Mouse (Mus musculus): Measurements from ENCODE around the gene Fam19a2. TPM values are rescaled to one million over a fixed set of nuclear protein-coding genes. Genes with fewer than 3 reads are reported as not detected.

Fam19a2 gene
- 52.4 and 57.1 TPM in 2 replicates for polyA plus RNA-seq (2015; fragmentation: Nextera tagmentation; extraction: Ambion mirVana)

DNA sequence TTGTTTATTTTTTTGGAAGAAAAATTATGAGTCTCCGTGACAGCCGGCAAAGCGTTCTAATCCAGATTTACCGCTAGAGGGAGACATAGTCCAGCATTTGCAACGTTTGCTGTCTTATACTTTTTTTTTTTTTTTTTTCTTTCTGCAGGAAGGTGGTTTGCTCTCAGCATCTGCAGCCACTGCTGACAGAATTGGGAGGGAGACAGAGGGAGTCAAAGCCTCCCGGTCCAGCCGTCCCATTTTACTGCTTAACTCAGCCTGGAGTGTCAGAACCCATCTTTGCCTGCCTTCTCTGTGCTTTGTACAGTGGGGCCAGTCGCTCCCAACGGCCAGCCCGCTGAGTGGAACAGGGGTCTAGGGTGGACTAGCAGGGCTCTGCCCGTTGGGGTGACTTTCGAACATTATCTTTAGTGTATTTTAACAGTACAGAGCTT is at the start of gene Fam19a2:
Gene Fam19a2, plus strand, starts transcription at position 121 of the 434 bp plus-strand sequence.
- H3K36me3 ChIP-seq (ENCODE audit: control insufficient read depth, insufficient read depth, low read length): no peaks in the 10 kb centered on the region
- peak; percentile 64 for ATAC-seq
- H3K4me3 ChIP-seq (ENCODE audit: low read length): peak within 1 kb of the TSS; percentile 74
- peak within 1 kb of the TSS; percentile 74 for H3K4me2 ChIP-seq (ENCODE audit: low read length)
- H3K9ac ChIP-seq (ENCODE audit: low read depth, low read length): peak within 1 kb of the TSS; percentile 79
- H3K27me3 ChIP-seq (replicated peaks; ENCODE audit: control insufficient read depth, insufficient read depth, low read length): no peaks in the 10 kb centered on the region; the same call in 1 of the 2 replicates
- H3K9me3 ChIP-seq (ENCODE audit: control insufficient read depth, low read length): no peaks in the 10 kb centered on the region
- 0% methylated on average over 12 of the region's 12 CpGs for WGBS
- peak within 1 kb of the TSS; percentile 83 for H3K27ac ChIP-seq (ENCODE audit: low read depth, low read length)
- peaks cover 10% of the 10 kb centered on the region for H3K4me1 ChIP-seq (ENCODE audit: control insufficient read depth, insufficient read depth, low read depth, low read length)

DNA sequence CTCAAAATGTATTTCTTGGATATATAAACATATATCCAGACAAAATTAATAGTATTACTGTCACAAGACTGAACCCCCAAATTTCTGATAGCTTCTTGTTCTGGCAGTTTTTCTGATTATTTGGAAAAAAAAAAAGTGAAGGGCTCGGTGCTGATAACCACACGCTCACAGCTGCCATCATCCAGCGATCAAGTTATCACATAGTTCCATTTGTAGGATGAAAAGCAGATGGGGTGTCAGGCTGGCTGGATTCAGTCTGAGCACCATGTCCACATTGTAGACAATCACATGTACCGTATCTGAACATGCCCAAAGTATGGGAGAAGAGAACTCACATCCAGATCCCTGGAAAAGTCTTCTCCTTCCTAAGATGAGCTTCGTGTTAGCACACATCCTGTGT is 41.0 kb upstream of the Fam19a2 start:
- no peak overlapping the region for H3K27ac ChIP-seq (ENCODE audit: low read depth, low read length)
- no peak for ATAC-seq
- no peaks in the 10 kb centered on the region for H3K36me3 ChIP-seq (ENCODE audit: control insufficient read depth, insufficient read depth, low read length)
- H3K9ac ChIP-seq (ENCODE audit: low read depth, low read length): no peak overlapping the region
- H3K4me2 ChIP-seq (ENCODE audit: low read length): no peak overlapping the region
- H3K27me3 ChIP-seq (replicated peaks; ENCODE audit: control insufficient read depth, insufficient read depth, low read length): no peaks in the 10 kb centered on the region
- 92% methylated on average over 5 of the region's 5 CpGs for WGBS
- H3K4me1 ChIP-seq (ENCODE audit: control insufficient read depth, insufficient read depth, low read depth, low read length): no peaks in the 10 kb centered on the region
- H3K9me3 ChIP-seq (ENCODE audit: control insufficient read depth, low read length): no peaks in the 10 kb centered on the region
- H3K4me3 ChIP-seq (ENCODE audit: low read length): no peak overlapping the region

DNA sequence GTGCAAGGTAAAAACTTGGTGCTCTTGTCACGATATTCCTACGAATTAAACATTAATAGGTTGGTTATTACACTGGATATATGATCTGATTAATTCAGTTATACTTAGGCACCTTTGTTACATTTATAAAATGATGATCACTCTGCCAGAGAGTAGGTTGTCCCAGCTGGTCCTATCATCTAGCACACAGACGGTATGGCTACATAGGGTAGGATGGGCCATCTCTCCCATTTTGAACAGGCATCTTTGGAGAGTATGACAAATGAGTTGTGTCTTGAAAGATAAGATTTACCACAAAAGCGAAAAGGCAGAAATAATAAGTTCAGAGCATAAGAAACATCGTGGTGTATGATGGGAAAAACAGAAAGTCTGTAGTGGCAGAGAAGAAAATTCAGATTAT is 34.4 kb upstream of the Fam19a2 start:
- 92% methylated on average over 5 of the region's 5 CpGs for WGBS
- Histone ChIP-seq H3K9ac (ENCODE audit: low read depth, low read length) (no peak overlapping the region), H3K4me2 (ENCODE audit: low read length) (no peak overlapping the region), H3K9me3 (ENCODE audit: control insufficient read depth, low read length) (no peaks in the 10 kb centered on the region), H3K4me1 (ENCODE audit: control insufficient read depth, insufficient read depth, low read depth, low read length) (no peaks in the 10 kb centered on the region), H3K36me3 (ENCODE audit: control insufficient read depth, insufficient read depth, low read length) (no peaks in the 10 kb centered on the region), H3K4me3 (ENCODE audit: low read length) (no peak overlapping the region), H3K27me3 (replicated peaks; ENCODE audit: control insufficient read depth, insufficient read depth, low read length) (no peaks in the 10 kb centered on the region), H3K27ac (ENCODE audit: low read depth, low read length) (no peak overlapping the region)
- no peak for ATAC-seq

DNA sequence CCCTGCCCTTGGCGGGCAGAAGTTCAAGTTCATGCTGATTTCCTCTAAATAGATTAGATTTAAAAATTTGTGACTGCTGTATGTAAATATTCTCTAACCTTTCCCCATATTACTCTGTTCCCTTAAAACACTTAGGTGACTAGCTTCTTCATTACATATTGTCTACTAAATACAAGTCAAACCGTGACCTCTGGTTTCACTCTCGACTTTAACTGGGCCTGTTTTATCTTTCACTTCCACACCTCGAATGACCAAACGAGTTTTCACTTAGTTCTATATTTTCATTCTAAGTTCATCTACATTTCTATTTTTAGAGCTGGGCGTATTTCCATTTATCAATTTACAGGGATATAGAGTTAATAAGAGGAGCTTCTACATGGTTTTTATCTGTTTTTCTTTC is 15.7 kb upstream of the Fam19a2 start:
- ATAC-seq: no peak
- H3K27ac ChIP-seq (ENCODE audit: low read depth, low read length): no peak overlapping the region
- no peaks in the 10 kb centered on the region for H3K27me3 ChIP-seq (replicated peaks; ENCODE audit: control insufficient read depth, insufficient read depth, low read length)
- no peaks in the 10 kb centered on the region for H3K4me1 ChIP-seq (ENCODE audit: control insufficient read depth, insufficient read depth, low read depth, low read length)
- H3K9ac ChIP-seq (ENCODE audit: low read depth, low read length): no peak overlapping the region
- H3K4me2 ChIP-seq (ENCODE audit: low read length): no peak overlapping the region
- no peak overlapping the region for H3K4me3 ChIP-seq (ENCODE audit: low read length)
- no peaks in the 10 kb centered on the region for H3K9me3 ChIP-seq (ENCODE audit: control insufficient read depth, low read length)
- 87% methylated on average over 6 of the region's 6 CpGs for WGBS
- H3K36me3 ChIP-seq (ENCODE audit: control insufficient read depth, insufficient read depth, low read length): no peaks in the 10 kb centered on the region

DNA sequence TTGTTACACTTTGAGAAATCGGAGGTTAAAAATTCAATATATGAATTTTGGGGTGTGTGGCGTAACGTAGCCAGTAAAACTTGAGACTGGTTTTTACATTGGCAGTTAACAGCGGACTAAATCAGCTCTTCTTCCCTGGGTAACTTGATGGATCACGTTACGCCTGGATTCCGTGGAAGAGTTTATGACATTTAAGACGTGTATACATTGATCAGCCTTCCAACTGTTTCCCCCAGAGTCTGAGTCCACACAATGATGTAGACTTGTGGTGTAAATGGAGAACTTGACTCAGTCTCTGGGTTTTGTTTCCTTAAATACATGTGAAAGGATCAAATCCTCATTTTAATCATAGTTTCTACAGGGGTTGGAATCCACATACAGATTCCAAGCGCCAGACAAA is 11.9 kb upstream of the Fam19a2 start:
- H3K27ac ChIP-seq (ENCODE audit: low read depth, low read length): no peak overlapping the region
- no peak overlapping the region for H3K9ac ChIP-seq (ENCODE audit: low read depth, low read length)
- H3K4me1 ChIP-seq (ENCODE audit: control insufficient read depth, insufficient read depth, low read depth, low read length): no peaks in the 10 kb centered on the region
- H3K36me3 ChIP-seq (ENCODE audit: control insufficient read depth, insufficient read depth, low read length): no peaks in the 10 kb centered on the region
- WGBS: 80% methylated on average over 9 of the region's 9 CpGs
- H3K27me3 ChIP-seq (replicated peaks; ENCODE audit: control insufficient read depth, insufficient read depth, low read length): no peaks in the 10 kb centered on the region
- H3K4me3 ChIP-seq (ENCODE audit: low read length): no peak overlapping the region
- no peak overlapping the region for H3K4me2 ChIP-seq (ENCODE audit: low read length)
- ATAC-seq: no peak
- no peaks in the 10 kb centered on the region for H3K9me3 ChIP-seq (ENCODE audit: control insufficient read depth, low read length)

DNA sequence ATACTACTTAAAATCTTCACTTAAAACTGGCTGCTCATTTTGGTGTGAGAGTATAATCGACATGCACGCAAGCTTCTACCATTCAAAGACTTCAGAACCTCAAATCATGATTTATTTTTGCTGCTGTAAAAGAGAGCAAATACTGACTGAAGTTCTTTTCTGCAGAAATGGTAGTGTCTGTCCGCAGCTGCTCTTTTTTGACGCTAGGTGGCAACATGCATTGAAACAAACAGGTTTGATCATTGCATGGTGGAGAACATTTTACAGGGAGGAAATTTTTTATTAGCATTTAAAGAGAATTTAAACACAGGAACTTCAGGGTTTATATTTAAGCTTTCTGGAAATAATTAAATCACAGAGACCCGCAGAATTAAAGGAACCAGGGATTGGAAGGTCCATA is 9.5 kb upstream of the Fam19a2 start:
- Histone ChIP-seq H3K4me1 (ENCODE audit: control insufficient read depth, insufficient read depth, low read depth, low read length) (no peaks in the 10 kb centered on the region), H3K9me3 (ENCODE audit: control insufficient read depth, low read length) (no peaks in the 10 kb centered on the region), H3K4me2 (ENCODE audit: low read length) (no peak overlapping the region), H3K27ac (ENCODE audit: low read depth, low read length) (no peak overlapping the region), H3K27me3 (replicated peaks; ENCODE audit: control insufficient read depth, insufficient read depth, low read length) (no peaks in the 10 kb centered on the region), H3K36me3 (ENCODE audit: control insufficient read depth, insufficient read depth, low read length) (no peaks in the 10 kb centered on the region), H3K9ac (ENCODE audit: low read depth, low read length) (no peak overlapping the region), H3K4me3 (ENCODE audit: low read length) (no peak overlapping the region)
- ATAC-seq: no peak
- whole genome bisulfite sequencing: 38% methylated on average over 5 of the region's 5 CpGs

DNA sequence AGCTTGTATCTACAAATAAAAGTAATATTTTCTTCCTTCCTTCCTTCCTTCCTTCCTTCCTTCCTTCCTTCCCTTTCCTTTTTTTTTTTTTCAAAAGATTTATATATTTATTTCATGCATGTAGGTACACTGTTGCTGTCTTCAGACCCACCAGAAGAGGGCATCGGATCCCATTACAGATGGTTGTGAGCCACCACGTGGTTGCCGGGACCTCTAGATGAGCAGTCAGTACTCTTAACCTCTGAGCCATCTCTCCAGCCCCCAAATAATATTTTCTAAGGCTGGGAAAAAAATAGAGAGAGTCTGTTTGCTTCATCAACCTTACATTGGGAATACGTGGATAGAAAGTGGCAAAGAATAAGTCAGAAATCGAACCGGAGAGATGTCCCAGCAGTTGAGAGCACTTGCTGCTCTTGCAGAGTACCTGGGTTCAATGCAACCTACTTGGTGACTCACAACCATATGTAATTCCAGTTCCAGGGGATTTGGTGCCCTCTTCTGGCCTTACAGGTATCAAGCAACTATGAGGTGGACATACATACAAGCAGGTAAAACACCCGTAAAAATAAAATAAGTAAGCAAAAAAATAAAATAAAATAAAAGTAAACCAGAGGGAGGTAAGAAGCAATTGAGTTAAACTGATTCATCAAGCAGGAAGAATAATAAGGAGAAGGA is 8.0 kb upstream of the Fam19a2 start:
- ATAC-seq: no peak
- Histone ChIP-seq H3K27ac (ENCODE audit: low read depth, low read length) (no peak overlapping the region), H3K27me3 (replicated peaks; ENCODE audit: control insufficient read depth, insufficient read depth, low read length) (no peaks in the 10 kb centered on the region), H3K4me2 (ENCODE audit: low read length) (no peak overlapping the region), H3K36me3 (ENCODE audit: control insufficient read depth, insufficient read depth, low read length) (no peaks in the 10 kb centered on the region), H3K9ac (ENCODE audit: low read depth, low read length) (no peak overlapping the region), H3K9me3 (ENCODE audit: control insufficient read depth, low read length) (no peaks in the 10 kb centered on the region), H3K4me3 (ENCODE audit: low read length) (no peak overlapping the region), H3K4me1 (ENCODE audit: control insufficient read depth, insufficient read depth, low read depth, low read length) (no peaks in the 10 kb centered on the region)
- 79% methylated on average over 7 of the region's 7 CpGs for WGBS

DNA sequence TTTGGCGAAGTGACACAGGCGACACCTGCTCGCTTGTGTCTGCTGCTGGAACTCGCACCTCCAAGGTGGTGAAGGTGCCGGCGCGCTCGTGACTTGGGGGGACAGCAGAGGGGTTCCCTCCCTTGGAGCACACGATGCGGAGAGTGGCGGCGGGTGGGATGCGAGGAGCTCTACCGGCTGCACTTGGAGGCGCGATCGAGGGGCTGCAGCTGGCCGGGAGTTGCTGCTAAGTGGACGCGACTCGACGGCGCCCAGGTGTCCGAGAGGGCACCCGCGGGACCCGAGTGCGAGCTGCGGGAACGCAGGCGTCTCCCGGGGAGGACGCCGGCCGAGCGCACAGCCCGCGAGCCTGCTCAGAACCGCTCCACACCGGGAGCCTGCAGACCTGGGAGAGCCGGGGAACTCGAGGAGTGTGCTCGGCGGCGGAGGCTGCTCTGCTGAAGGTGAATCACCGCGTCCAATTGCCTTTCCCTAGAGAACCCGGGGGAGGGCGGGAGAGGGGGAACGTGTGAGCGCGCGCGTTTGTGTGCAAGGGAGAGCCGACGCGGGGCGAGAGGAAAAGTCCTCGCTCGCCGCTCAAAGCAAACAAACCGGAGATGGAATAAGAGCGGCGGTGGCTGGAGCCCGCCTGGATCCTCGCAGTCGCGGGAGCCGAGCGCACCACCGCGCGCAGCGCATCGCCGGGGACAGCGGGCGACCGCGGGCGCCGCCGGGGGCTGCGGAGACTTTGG is 830 bp downstream of the Fam19a2 start:
- Histone ChIP-seq H3K9me3 (ENCODE audit: control insufficient read depth, low read length) (no peaks in the 10 kb centered on the region), H3K9ac (ENCODE audit: low read depth, low read length) (peak overlapping the region; percentile 79), H3K36me3 (ENCODE audit: control insufficient read depth, insufficient read depth, low read length) (no peaks in the 10 kb centered on the region), H3K27me3 (replicated peaks; ENCODE audit: control insufficient read depth, insufficient read depth, low read length) (no peaks in the 10 kb centered on the region; the same call in 1 of the 2 replicates), H3K4me1 (ENCODE audit: control insufficient read depth, insufficient read depth, low read depth, low read length) (peaks cover 10% of the 10 kb centered on the region), H3K4me2 (ENCODE audit: low read length) (peak overlapping the region; percentile 74), H3K27ac (ENCODE audit: low read depth, low read length) (peak overlapping the region; percentile 83), H3K4me3 (ENCODE audit: low read length) (peak overlapping the region; percentile 74)
- peak; percentile 78 for ATAC-seq
- WGBS: under 1% methylated on average over 63 of the region's 84 CpGs

DNA sequence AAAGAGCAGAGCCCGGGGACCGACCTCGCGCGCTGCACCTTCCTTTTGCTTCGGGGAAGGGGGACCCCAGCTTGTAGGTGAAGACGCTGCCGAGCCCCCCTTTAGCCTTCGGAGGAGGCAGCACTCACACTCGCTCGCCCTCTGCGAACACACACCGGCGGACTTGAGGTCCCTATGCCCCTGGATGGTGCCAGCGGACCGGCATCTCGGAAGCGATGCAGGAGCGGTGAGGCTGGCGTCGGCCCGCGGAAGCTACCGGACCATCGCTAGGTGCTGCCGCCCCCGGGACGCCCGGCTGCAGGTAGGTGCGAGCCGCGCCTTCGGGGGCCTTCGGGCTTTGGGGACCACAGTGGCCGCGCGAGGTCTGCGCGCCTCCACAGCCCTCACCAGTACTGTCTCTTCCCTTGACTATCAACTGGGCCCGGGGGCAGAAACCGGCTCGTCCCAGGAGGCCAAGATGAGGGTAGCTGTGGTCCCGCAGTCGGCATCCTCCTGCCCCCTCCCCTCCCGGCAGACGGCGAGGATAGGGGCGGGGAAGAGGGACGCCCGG is 1.5 kb downstream of the Fam19a2 start:
- peak overlapping the region; percentile 74 for H3K4me3 ChIP-seq (ENCODE audit: low read length)
- peak; percentile 43; the same call in 1 of the 2 replicates for ATAC-seq
- 1% methylated on average over 45 of the region's 50 CpGs for WGBS

More for the DNA sequence above, 1.5 kb downstream of the Fam19a2 start:
- Histone ChIP-seq H3K4me1 (ENCODE audit: control insufficient read depth, insufficient read depth, low read depth, low read length) (peaks cover 10% of the 10 kb centered on the region), H3K36me3 (ENCODE audit: control insufficient read depth, insufficient read depth, low read length) (no peaks in the 10 kb centered on the region), H3K27ac (ENCODE audit: low read depth, low read length) (peak overlapping the region; percentile 83), H3K4me2 (ENCODE audit: low read length) (peak overlapping the region; percentile 74), H3K27me3 (replicated peaks; ENCODE audit: control insufficient read depth, insufficient read depth, low read length) (no peaks in the 10 kb centered on the region; the same call in 1 of the 2 replicates), H3K9me3 (ENCODE audit: control insufficient read depth, low read length) (no peaks in the 10 kb centered on the region), H3K9ac (ENCODE audit: low read depth, low read length) (peak overlapping the region; percentile 79)

Data from hindbrain, embryonic 16.5 days (tissue).